Mouse (Mus musculus) hindbrain, embryonic 12.5 days (tissue): Measurements from ENCODE around the gene Evi5. TPM values are rescaled to one million over a fixed set of nuclear protein-coding genes. Genes with fewer than 3 reads are reported as not detected.
"Not testable (repeated sequence)": the region's sequence is repeated elsewhere in the genome, so short reads cannot be mapped to it uniquely, and the experiment has no call there.

Experiments
- ATAC-seq: fragments of 200-750 bp; cut with Nextera tagmentation; 2 replicates; pipeline ENCODE4 v1.8.0; 2017; ENCODE audit warnings: moderate TSS enrichment; ENCODE audit not compliant: low FRiP score
- H3K27ac ChIP-seq: fragments of 300-500 bp; sonication (generic); 2 replicates; pipeline ENCODE4 v1.5.1; 2016; ENCODE audit warnings: mild to moderate bottlenecking
- H3K27me3 ChIP-seq: fragments of 300-500 bp; sonication (generic); 2 replicates; pipeline ENCODE4 v1.6.1; 2016; ENCODE audit warnings: mild to moderate bottlenecking
- H3K36me3 ChIP-seq: fragments of 300-500 bp; sonication (generic); 2 replicates; pipeline ENCODE4 v1.6.1; 2016; ENCODE audit warnings: mild to moderate bottlenecking
- H3K4me1 ChIP-seq: fragments of 300-500 bp; sonication (generic); 2 replicates; pipeline ENCODE4 v1.6.1; 2016
- H3K4me2 ChIP-seq: fragments of 300-500 bp; sonication (generic); replicated peaks from 2 replicates; pipeline ENCODE4 v1.6.1; 2016; ENCODE audit warnings: mild to moderate bottlenecking
- H3K4me3 ChIP-seq: fragments of 300-500 bp; sonication (generic); 2 replicates; pipeline ENCODE4 v1.5.1; 2016; ENCODE audit warnings: mild to moderate bottlenecking
- H3K9ac ChIP-seq: fragments of 300-500 bp; sonication (generic); 2 replicates; pipeline ENCODE4 v1.6.1; 2016; ENCODE audit warnings: mild to moderate bottlenecking, moderate library complexity
- H3K9me3 ChIP-seq: fragments of 300-500 bp; sonication (generic); replicated peaks from 2 replicates; pipeline ENCODE4 v1.6.1; 2016; ENCODE audit warnings: mild to moderate bottlenecking
- WGBS: fragments of 180-500 bp; shearing (Covaris S2); methylation state at CpG from one replicate; pipeline ENCODE4 v1.1.7; 2016; 5-methylcytosine and 5-hydroxymethylcytosine counted together
- polyA plus RNA-seq: library from polyadenylated mRNA; unstranded; fragments of >200 nt; fragmentation: Nextera tagmentation; extraction: Ambion mirVana; gene quantifications from 2 replicates; pipeline ENCODE4 v1.2.1, GENCODE M21; 2016

The Evi5 gene
- polyA plus RNA-seq, 1 experiment from 2014 or later, result 62.3 TPM

- Histone ChIP-seq H3K9me3 (no peaks in the 10 kb centered on the region), H3K4me2 (peak within 1 kb of the TSS; percentile 80), H3K4me3 (peak within 1 kb of the TSS; percentile 99), H3K9ac (peak within 1 kb of the TSS; percentile 95), H3K4me1 (peaks cover 14% of the 10 kb centered on the region), H3K27ac (peak within 1 kb of the TSS; percentile 93), H3K27me3 (no peaks in the 10 kb centered on the region), H3K36me3 (peaks cover 28% of the 10 kb centered on the region)
- ATAC-seq, result peak; percentile 98
- 4% methylated on average over 59 of the region's 66 CpGs for WGBS
These were observed 25.5 kb upstream of the Evi5 start, which contains the start of gene Rpl5 for GRCm38 (mm10) chr5:107900206-107901013. TSS of gene Rpl5 (plus strand) at chr5:107900502.

DNA sequence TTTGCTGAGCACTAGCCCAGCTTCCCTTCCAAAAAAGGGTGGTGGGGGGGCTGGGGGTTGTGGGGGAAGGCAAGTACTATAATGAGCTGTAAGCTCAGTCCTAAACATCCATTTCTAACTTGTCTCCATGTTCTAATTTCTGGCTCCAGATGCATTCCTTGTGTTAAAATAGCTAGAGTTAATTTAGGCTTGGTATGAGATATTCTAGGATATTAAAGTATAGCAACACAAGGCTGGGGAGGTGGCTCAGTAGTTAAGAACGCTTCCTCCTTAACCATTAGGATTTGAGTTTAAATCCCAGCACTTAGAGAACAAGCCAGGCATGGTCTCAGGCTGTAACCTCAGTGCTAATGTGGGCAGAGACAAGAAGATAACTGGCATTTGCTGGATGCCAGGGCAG is 21.4 kb upstream of the Evi5 start:
- H3K9ac ChIP-seq, result no peak overlapping the region
- 76% methylated on average over 1 of the region's 1 CpGs for whole genome bisulfite sequencing
- no peaks in the 10 kb centered on the region for H3K36me3 ChIP-seq
- no peak overlapping the region for H3K4me3 ChIP-seq
- no peaks in the 10 kb centered on the region for H3K9me3 ChIP-seq
- no peak for ATAC-seq
- no peak overlapping the region for H3K4me2 ChIP-seq
- no peaks in the 10 kb centered on the region for H3K27me3 ChIP-seq
- no peaks in the 10 kb centered on the region for H3K4me1 ChIP-seq
- H3K27ac ChIP-seq, result no peak overlapping the region

GRCm38 (mm10) chr5:107894676-107895075 is 19.8 kb upstream of the Evi5 start:
- no peak overlapping the region for H3K4me3 ChIP-seq
- H3K27ac ChIP-seq, result no peak overlapping the region
- H3K27me3 ChIP-seq, result no peaks in the 10 kb centered on the region
- no peaks in the 10 kb centered on the region for H3K9me3 ChIP-seq
- H3K4me2 ChIP-seq, result no peak overlapping the region
- no peak overlapping the region for H3K9ac ChIP-seq
- ATAC-seq, result no peak
- H3K4me1 ChIP-seq, result no peaks in the 10 kb centered on the region
- 71% methylated on average over 7 of the region's 7 CpGs for WGBS
- H3K36me3 ChIP-seq, result no peaks in the 10 kb centered on the region

GRCm38 (mm10) chr5:107891515-107891914 is 16.6 kb upstream of the Evi5 start:
- WGBS, result 50% methylated on average over 1 of the region's 1 CpGs
- not testable (repeated sequence) for H3K36me3 ChIP-seq, H3K4me2 ChIP-seq, H3K9ac ChIP-seq, H3K4me1 ChIP-seq, H3K27ac ChIP-seq, H3K27me3 ChIP-seq, H3K9me3 ChIP-seq, ATAC-seq, H3K4me3 ChIP-seq

DNA sequence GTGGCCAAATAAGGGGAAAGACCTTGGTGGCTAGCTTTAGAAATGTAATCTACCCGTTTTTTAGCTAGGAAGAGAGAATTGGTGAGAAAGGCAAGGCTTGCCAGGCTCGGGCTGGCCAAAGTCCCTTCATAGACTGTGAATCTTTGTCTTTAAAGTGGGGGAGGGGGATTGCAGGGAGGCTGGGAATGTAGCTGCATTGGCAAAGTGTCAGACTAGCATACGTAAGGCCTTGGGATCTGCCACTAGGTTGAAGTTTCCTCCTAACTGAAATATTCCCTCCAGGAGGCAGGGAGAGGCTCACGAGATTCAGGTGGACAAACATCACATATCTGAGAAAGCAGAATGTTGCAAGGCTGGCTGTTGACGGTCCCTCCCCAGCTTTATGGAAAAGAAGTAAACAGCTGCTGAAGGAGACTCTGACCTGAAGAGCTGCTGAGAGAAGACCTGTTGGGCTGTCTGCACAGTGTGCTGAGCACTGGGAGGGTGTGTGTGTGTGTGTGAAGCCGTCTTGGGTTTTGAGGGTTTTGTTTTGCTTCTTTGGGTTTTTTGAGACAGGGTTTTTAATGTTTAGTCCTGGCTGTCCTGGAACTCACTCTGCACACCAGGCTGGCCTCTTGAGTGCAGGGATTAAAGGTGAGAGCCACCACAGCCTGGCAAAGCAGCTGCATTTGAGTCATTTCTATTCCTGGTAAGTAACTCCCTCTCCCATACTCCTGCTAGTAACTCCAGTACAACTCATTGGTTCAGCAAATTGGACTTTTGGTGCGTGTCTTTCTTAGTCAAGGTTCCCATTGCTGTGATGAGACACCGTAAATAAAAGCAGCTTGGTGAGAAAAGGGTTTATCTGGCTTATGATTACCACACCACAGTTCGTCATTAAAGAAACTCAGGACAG is 15.3 kb upstream of the Evi5 start:
- no peak overlapping the region for H3K9ac ChIP-seq
- H3K27me3 ChIP-seq, result no peaks in the 10 kb centered on the region
- H3K4me1 ChIP-seq, result no peaks in the 10 kb centered on the region
- H3K9me3 ChIP-seq, result no peaks in the 10 kb centered on the region
- 69% methylated on average over 9 of the region's 9 CpGs for WGBS
- no peaks in the 10 kb centered on the region for H3K36me3 ChIP-seq
- no peak overlapping the region for H3K4me2 ChIP-seq
- ATAC-seq, result no peak
- H3K4me3 ChIP-seq, result no peak overlapping the region
- no peak overlapping the region for H3K27ac ChIP-seq

- ATAC-seq, result no peak
- Histone ChIP-seq H3K4me3 (no peak overlapping the region), H3K9me3 (no peaks in the 10 kb centered on the region), H3K36me3 (no peaks in the 10 kb centered on the region), H3K27me3 (no peaks in the 10 kb centered on the region), H3K9ac (no peak overlapping the region), H3K4me1 (no peaks in the 10 kb centered on the region), H3K4me2 (no peak overlapping the region), H3K27ac (no peak overlapping the region)
- WGBS, result 83% methylated on average over 5 of the region's 5 CpGs
These were observed 5.8 kb upstream of the Evi5 start for GRCm38 (mm10) chr5:107880710-107881109.

DNA sequence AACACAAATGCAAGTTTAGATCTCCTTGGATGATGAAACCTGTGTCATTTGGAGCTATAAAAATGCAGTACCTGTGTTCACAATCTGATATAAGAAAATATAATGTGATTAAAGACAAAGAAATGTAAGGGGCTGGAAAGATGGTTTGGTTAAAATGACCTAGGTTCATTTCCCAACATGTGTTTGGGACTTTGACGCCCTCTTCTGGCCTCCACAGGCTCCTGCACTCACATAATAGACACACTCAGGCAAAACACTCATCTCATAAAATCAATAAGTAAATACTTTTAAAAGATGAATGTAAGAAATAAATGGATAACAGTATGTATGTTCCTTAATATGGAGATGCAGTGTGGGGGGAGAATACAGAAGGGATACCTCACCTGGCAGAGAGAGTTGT is 2.1 kb upstream of the Evi5 start:
- Histone ChIP-seq H3K4me1 (no peaks in the 10 kb centered on the region), H3K9ac (no peak overlapping the region), H3K27me3 (no peaks in the 10 kb centered on the region), H3K36me3 (no peaks in the 10 kb centered on the region), H3K4me2 (no peak overlapping the region), H3K27ac (no peak overlapping the region), H3K4me3 (no peak overlapping the region), H3K9me3 (no peaks in the 10 kb centered on the region)
- 82% methylated on average over 1 of the region's 1 CpGs for WGBS
- ATAC-seq, result no peak

DNA sequence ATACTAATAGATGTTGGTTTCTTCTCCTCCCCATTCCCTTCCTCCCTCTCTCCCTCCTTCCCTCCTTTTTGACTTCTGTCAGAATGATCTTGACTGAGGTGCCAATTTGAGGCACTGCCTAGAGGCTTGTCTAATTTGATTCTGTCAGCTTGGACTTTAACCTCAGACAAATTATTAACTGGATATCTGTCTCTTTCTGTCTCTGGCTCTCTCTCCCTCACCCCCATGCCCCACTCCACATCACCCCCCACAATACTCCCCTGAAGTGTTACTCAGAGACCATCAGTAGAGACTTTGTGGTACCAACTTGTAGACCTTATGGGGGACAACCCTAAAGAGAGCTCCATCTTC is 329 bp upstream of the Evi5 start:
- no peak overlapping the region for H3K4me2 ChIP-seq
- no peak overlapping the region for H3K27ac ChIP-seq
- no peak overlapping the region for H3K4me3 ChIP-seq
- no peaks in the 10 kb centered on the region for H3K4me1 ChIP-seq
- no peak overlapping the region for H3K9ac ChIP-seq
- no peaks in the 10 kb centered on the region for H3K27me3 ChIP-seq
- no peaks in the 10 kb centered on the region for H3K9me3 ChIP-seq
- no peaks in the 10 kb centered on the region for H3K36me3 ChIP-seq
- ATAC-seq, result no peak

GRCm38 (mm10) chr5:107873886-107874302 is 1.0 kb downstream of the Evi5 start:
- Histone ChIP-seq H3K27ac (no peak overlapping the region), H3K9me3 (no peaks in the 10 kb centered on the region), H3K36me3 (no peaks in the 10 kb centered on the region), H3K9ac (no peak overlapping the region), H3K4me1 (no peaks in the 10 kb centered on the region), H3K4me3 (no peak overlapping the region), H3K27me3 (no peaks in the 10 kb centered on the region), H3K4me2 (no peak overlapping the region)
- WGBS, result 73% methylated on average over 7 of the region's 7 CpGs
- ATAC-seq, result no peak

- H3K27ac ChIP-seq, result no peak overlapping the region
- H3K9me3 ChIP-seq, result no peaks in the 10 kb centered on the region
- no peak overlapping the region for H3K4me3 ChIP-seq
- H3K9ac ChIP-seq, result no peak overlapping the region
- 85% methylated on average over 6 of the region's 6 CpGs for WGBS
- no peaks in the 10 kb centered on the region for H3K36me3 ChIP-seq
- H3K4me1 ChIP-seq, result no peaks in the 10 kb centered on the region
- no peak for ATAC-seq
- no peaks in the 10 kb centered on the region for H3K27me3 ChIP-seq
- no peak overlapping the region for H3K4me2 ChIP-seq
These were observed 1.6 kb downstream of the Evi5 start for GRCm38 (mm10) chr5:107873330-107873729.

DNA sequence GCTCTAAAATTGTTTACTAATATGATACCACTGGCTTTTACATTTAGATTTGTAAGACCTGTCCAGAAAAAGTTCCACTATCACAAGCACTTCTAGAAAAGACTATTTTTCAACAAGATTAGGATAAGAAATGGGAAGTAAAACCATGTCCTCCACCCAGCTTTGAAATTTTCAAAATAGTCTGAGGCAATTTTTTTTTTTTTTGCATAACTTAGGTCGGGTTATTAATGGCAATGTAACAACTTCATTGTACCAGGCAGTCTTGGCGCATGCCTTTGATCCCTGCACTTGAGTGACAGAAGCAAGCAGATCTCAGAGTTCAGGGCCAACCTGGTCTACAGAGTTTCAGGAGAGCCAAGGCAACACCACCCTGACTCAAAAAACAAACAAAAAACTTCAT is 5.2 kb downstream of the Evi5 start:
- 56% methylated on average over 2 of the region's 2 CpGs for WGBS
- Histone ChIP-seq H3K36me3 (no peaks in the 10 kb centered on the region), H3K27me3 (no peaks in the 10 kb centered on the region), H3K27ac (no peak overlapping the region), H3K4me3 (no peak overlapping the region), H3K9ac (no peak overlapping the region), H3K9me3 (no peaks in the 10 kb centered on the region), H3K4me2 (no peak overlapping the region; the same call in 1 of the 2 replicates), H3K4me1 (peaks cover 5% of the 10 kb centered on the region; the same call in 1 of the 2 replicates)
- no peak for ATAC-seq

GRCm38 (mm10) chr5:107868905-107869424 is 5.9 kb downstream of the Evi5 start:
- peak; percentile 99 for ATAC-seq
- H3K9me3 ChIP-seq, result no peaks in the 10 kb centered on the region
- H3K27ac ChIP-seq, result peak overlapping the region; percentile 97
- no peaks in the 10 kb centered on the region for H3K27me3 ChIP-seq
- no peaks in the 10 kb centered on the region for H3K36me3 ChIP-seq
- under 1% methylated on average over 56 of the region's 58 CpGs for WGBS
- H3K4me1 ChIP-seq, result peaks cover 5% of the 10 kb centered on the region; the same call in 1 of the 2 replicates
- peak overlapping the region; percentile 63 for H3K4me2 ChIP-seq
- peak overlapping the region; percentile 79 for H3K9ac ChIP-seq
- peak overlapping the region; percentile 85 for H3K4me3 ChIP-seq
